Mouse (Mus musculus): ENCODE measurements around the gene Akap7. TPM values are rescaled to one million over a fixed set of nuclear protein-coding genes. Genes with fewer than 3 reads are reported as not detected.
A peak's percentile ranks its signal among the peaks of the same experiment; 100 is the strongest.

Gene Akap7
- total and polyA plus RNA-seq, 2 experiments from 2014 or later, result 70.5 to 81.3 TPM

- H3K4me1 ChIP-seq (ENCODE audit: insufficient read depth, low read length), result no peaks in the 10 kb centered on the region
- WGBS, result 39% methylated on average over 6 of the region's 6 CpGs
- no peak overlapping the region for H3K9ac ChIP-seq (replicated peaks; ENCODE audit: low read length, poor library complexity, severe bottlenecking)
- H3K9me3 ChIP-seq (ENCODE audit: low read length), result no peaks in the 10 kb centered on the region
- DNase-seq (ENCODE audit: low spot score) (no peak), ATAC-seq (ENCODE audit: low FRiP score) (no peak)
- no peaks in the 10 kb centered on the region for H3K27me3 ChIP-seq (ENCODE audit: insufficient read depth, low read length)
- no peak overlapping the region for H3K4me3 ChIP-seq (ENCODE audit: low read depth, low read length)
- TF ChIP-seq CTCF (IDR thresholded peaks at IDR 0.05), result peak; percentile 58
- no peaks in the 10 kb centered on the region for H3K36me3 ChIP-seq (ENCODE audit: insufficient read depth, low read length)
- H3K27ac ChIP-seq (ENCODE audit: low read depth, low read length), result no peak overlapping the region
- no peak overlapping the region for H3K4me2 ChIP-seq (ENCODE audit: low read depth, low read length, poor library complexity, severe bottlenecking)
Measured at GRCm38 (mm10) chr10:25207866-25208265, 99.8 kb downstream of the Akap7 start.

DNA sequence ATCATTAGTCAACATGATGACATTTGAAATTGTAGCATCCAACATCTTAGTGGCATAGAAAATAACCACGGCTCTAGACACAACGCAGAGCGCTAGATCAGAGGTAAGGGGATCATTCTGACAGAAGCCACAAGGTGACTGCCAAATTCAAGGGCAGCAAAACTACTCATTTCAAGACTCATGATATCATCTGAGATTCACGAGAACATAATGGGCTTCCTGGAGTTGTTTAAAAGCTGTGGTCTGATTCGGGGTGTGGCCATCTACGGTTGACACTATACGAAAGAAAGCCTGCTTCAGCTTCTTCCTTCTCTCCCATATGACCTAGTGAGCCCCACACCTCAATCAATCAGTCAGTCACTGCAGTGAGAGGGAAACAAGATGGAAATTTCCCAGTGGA lies 107.0 kb downstream of the Akap7 start:
- no peaks in the 10 kb centered on the region for H3K9me3 ChIP-seq (ENCODE audit: low read length)
- H3K36me3 ChIP-seq (ENCODE audit: insufficient read depth, low read length), result no peaks in the 10 kb centered on the region
- peaks cover 10% of the 10 kb centered on the region; the same call in 1 of the 2 replicates for H3K4me1 ChIP-seq (ENCODE audit: insufficient read depth, low read length)
- peak overlapping the region; percentile 79 for H3K27ac ChIP-seq (ENCODE audit: low read depth, low read length)
- 79% methylated on average over 7 of the region's 7 CpGs for WGBS
- DNase-seq (ENCODE audit: low spot score) (no peak), ATAC-seq (ENCODE audit: low FRiP score) (no peak)
- TF ChIP-seq CTCF (IDR thresholded peaks at IDR 0.05), result no peak
- peak overlapping the region; percentile 71 for H3K4me2 ChIP-seq (ENCODE audit: low read depth, low read length, poor library complexity, severe bottlenecking)
- H3K27me3 ChIP-seq (ENCODE audit: insufficient read depth, low read length), result no peaks in the 10 kb centered on the region
- peak overlapping the region; percentile 63 for H3K9ac ChIP-seq (replicated peaks; ENCODE audit: low read length, poor library complexity, severe bottlenecking)
- peak overlapping the region; percentile 49 for H3K4me3 ChIP-seq (ENCODE audit: low read depth, low read length)

DNA sequence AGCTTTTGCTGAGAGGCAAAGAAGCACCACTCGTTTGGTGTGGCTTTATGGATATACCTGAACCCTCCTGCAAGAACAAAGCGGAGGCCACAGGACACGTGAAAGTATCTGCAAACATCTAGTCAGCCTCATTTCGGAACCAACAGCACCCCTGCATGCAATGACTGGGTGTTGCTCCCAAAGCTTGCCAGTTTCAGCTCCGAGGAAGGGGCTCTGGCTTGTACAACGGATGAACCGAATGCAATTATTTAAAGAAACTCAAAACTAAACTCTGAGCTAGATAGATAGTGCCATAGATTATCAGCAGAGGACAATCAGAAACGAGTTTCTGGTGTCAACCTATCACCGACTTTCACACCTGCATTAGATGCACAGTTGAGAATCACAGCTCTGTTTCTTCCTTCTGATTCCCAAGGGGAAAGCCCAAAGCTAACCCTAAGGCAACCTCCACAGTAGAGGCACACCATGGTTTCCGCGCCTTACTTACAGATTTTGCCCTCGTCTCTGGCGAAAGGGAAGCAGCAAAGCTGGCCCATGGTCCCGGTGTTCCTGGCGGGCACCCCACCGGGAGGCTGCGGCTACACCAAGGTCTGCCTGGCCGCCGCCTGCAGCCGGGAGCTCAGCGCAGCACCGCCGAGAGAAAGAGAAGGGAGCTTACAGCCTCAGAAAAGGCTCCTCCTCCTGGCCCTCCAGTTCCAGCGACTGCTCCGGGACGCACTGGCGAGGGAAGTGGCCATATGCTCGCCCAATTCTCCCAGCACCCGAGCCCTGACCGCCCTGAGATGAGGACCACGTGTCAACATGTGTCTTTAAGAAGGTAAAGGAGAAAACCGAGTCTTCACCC lies 107.9 kb downstream of the Akap7 start:
- H3K9ac ChIP-seq (replicated peaks; ENCODE audit: low read length, poor library complexity, severe bottlenecking), result peak overlapping the region; percentile 63

GRCm38 (mm10) chr10:25198575-25198974 lies 109.1 kb downstream of the Akap7 start:
- Histone ChIP-seq H3K9me3 (ENCODE audit: low read length) (no peaks in the 10 kb centered on the region), H3K27ac (ENCODE audit: low read depth, low read length) (peak overlapping the region; percentile 48; the same call in 1 of the 2 replicates), H3K9ac (replicated peaks; ENCODE audit: low read length, poor library complexity, severe bottlenecking) (peak overlapping the region; percentile 33; the same call in 1 of the 2 replicates), H3K4me1 (ENCODE audit: insufficient read depth, low read length) (peaks cover 10% of the 10 kb centered on the region; the same call in 1 of the 2 replicates), H3K36me3 (ENCODE audit: insufficient read depth, low read length) (no peaks in the 10 kb centered on the region), H3K27me3 (ENCODE audit: insufficient read depth, low read length) (no peaks in the 10 kb centered on the region), H3K4me2 (ENCODE audit: low read depth, low read length, poor library complexity, severe bottlenecking) (peak overlapping the region; percentile 71), H3K4me3 (ENCODE audit: low read depth, low read length) (peak overlapping the region; percentile 49)
- DNase-seq (ENCODE audit: low spot score), result no peak
- no peak for ATAC-seq (ENCODE audit: low FRiP score)
- no peak for TF ChIP-seq CTCF (IDR thresholded peaks at IDR 0.05)
- WGBS, result 73% methylated on average over 12 of the region's 12 CpGs

More for the DNA sequence above, 107.9 kb downstream of the Akap7 start:
- 9% methylated on average over 32 of the region's 32 CpGs for WGBS
- Histone ChIP-seq H3K27ac (ENCODE audit: low read depth, low read length) (peak overlapping the region; percentile 79), H3K4me1 (ENCODE audit: insufficient read depth, low read length) (peaks cover 10% of the 10 kb centered on the region; the same call in 1 of the 2 replicates), H3K27me3 (ENCODE audit: insufficient read depth, low read length) (no peaks in the 10 kb centered on the region), H3K9me3 (ENCODE audit: low read length) (no peaks in the 10 kb centered on the region), H3K4me3 (ENCODE audit: low read depth, low read length) (peak overlapping the region; percentile 49), H3K4me2 (ENCODE audit: low read depth, low read length, poor library complexity, severe bottlenecking) (peak overlapping the region; percentile 71), H3K36me3 (ENCODE audit: insufficient read depth, low read length) (no peaks in the 10 kb centered on the region)
- ATAC-seq (ENCODE audit: low FRiP score) (peak; percentile 76), DNase-seq (ENCODE audit: low spot score) (peak; percentile 68)
- TF ChIP-seq CTCF (IDR thresholded peaks at IDR 0.05), result peak; percentile 44

- Histone ChIP-seq H3K4me3 (ENCODE audit: low read depth, low read length) (peak overlapping the region; percentile 49; the same call in 1 of the 2 replicates), H3K27me3 (ENCODE audit: insufficient read depth, low read length) (no peaks in the 10 kb centered on the region), H3K9ac (replicated peaks; ENCODE audit: low read length, poor library complexity, severe bottlenecking) (0 out of 2 replicates have a peak overlapping the region, but pooled peaks have one; percentile 33), H3K9me3 (ENCODE audit: low read length) (no peaks in the 10 kb centered on the region), H3K4me2 (ENCODE audit: low read depth, low read length, poor library complexity, severe bottlenecking) (peak overlapping the region; percentile 71), H3K27ac (ENCODE audit: low read depth, low read length) (peak overlapping the region; percentile 48; the same call in 1 of the 2 replicates), H3K36me3 (ENCODE audit: insufficient read depth, low read length) (no peaks in the 10 kb centered on the region), H3K4me1 (ENCODE audit: insufficient read depth, low read length) (peaks cover 10% of the 10 kb centered on the region; the same call in 1 of the 2 replicates)
- ATAC-seq (ENCODE audit: low FRiP score) (no peak), DNase-seq (ENCODE audit: low spot score) (no peak)
- TF ChIP-seq CTCF (IDR thresholded peaks at IDR 0.05), result no peak
- 80% methylated on average over 9 of the region's 9 CpGs for WGBS
Measured at GRCm38 (mm10) chr10:25198048-25198447, 109.6 kb downstream of the Akap7 start.
